In genomic region chrX:107402915-107403912, GRCm38 (mm10) we compare ENCODE assay signal across 8 mouse cellular contexts. TPM values are rescaled to one million over a fixed set of nuclear protein-coding genes. Genes with fewer than 3 reads are reported as not detected.
DNase-seq lines count a peak whose midpoint lies in the region; ATAC-seq and TF ChIP-seq lines count a peak whose summit lies in the region.

Itm2a (minus strand) TSS chrX:107403376.

- no peak for TF ChIP-seq CTCF in left cerebral cortex, adult 2 months (IDR thresholded peaks at IDR 0.05)

- peak within 1 kb of the TSS; percentile 51 for H3K4me3 ChIP-seq in left cerebral cortex, adult 2 months

- peak; percentile 5 to 50 for DNase-seq in adrenal gland, adult (ENCODE audit: inconsistent age in 2 of 2, low spot score in 1 of 2)
- no peak for DNase-seq in adrenal gland, adult 8-10 months
- peak; percentile 8 to 15 for DNase-seq in adrenal gland, postnatal 36 days
- peak; percentile 15 to 19 for DNase-seq in left cerebral cortex, adult 2 months (ENCODE audit: extremely low spot score in 1 of 2, low spot score in 2 of 2)
- DNase-seq in right cerebral cortex, postnatal 10 days (ENCODE audit: low spot score in 2 of 2): peak; percentile 28 to 37

- ATAC-seq in frontal cortex, adult (ENCODE audit: low TSS enrichment): peak; percentile 96
- ATAC-seq in hematopoietic stem cell, adult 5-6 weeks (replicated peaks in 1 of 2; ENCODE audit: insufficient read depth in 1 of 2, low FRiP score in 2 of 2, low TSS enrichment in 1 of 2, low read depth in 1 of 2, poor library complexity in 2 of 2, severe bottlenecking in 2 of 2): peak; percentile 83 to 93
- peak; percentile 70 for ATAC-seq in megakaryocyte, adult 5-6 weeks (ENCODE audit: poor library complexity, severe bottlenecking)

- intact Hi-C loops in left cerebral cortex, adult 2 months (cut with DNase I): no loop called here

- H3K27ac ChIP-seq in left cerebral cortex, adult 2 months: peak within 1 kb of the TSS; percentile 33; the same call in 1 of the 2 replicates

RNA-seq across cellular contexts. Expression of gene Itm2a, which starts in this region (rescaled TPM):
- total RNA-seq in adrenal gland, adult 8-10 months (2022): 1 to 10 TPM; 1.4 to 3.1 (median 2.2) TPM
- 10 to 100 TPM in 1 of 2 experiments, 1 to 10 TPM in 1; 5.3 to 13.0 TPM for total RNA-seq in adrenal gland, postnatal 36 days (2021)
- 20.9 and 24.3 TPM in 2 replicates for total RNA-seq in hematopoietic stem cell, adult 5-6 weeks (2017)
- 10 to 100 TPM; 36.6 to 41.5 TPM for total RNA-seq in left cerebral cortex, adult 2 months (2021)
- total RNA-seq in megakaryocyte, adult 5-6 weeks (2015): 2.3 and 3.9 TPM in 2 replicates
- total RNA-seq in megakaryocyte, adult 5-6 weeks (2017): 0.92 and 1.2 TPM in 2 replicates
